Mouse (Mus musculus) adrenal gland, adult (tissue): ENCODE measurements at regions not wholly inside any gene's neighbourhood (a gene's known extent, or its start where the extent isn't known, plus 50 kb on each side); places are given as distances from the start of the nearest gene placed in this dataset.

Source experiments
- DNase-seq, 2 experiments: peaks; one replicate each; pipeline ENCODE4 v3.0.0; 2022 to 2023; ENCODE audit warnings: low spot score in 1 of 2; ENCODE audit not compliant: inconsistent age in 2 of 2

DNA sequence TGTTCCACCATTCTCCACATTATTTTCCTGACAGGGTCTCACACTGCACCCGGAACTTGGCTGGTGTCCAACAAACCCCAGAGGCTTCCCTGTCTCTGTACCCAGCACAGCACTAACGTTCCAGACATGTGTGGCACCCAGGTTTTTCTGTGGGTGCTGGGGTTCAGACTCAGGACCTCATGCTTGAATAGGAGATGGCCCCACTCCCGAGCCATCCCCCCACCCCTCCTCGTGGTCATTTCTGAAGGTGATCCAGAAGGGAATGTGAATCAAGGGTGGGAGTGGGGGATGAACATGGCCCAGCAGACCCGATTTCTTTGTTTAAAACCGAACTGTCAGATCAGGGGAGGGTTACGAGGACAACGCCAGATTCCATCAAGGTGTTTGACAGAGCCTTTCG lies 245.6 kb downstream of the Tbc1d1 start:
- DNase-seq: no peak

GRCm38 (mm10) chr5:64403077-64403981 lies 247.2 kb downstream of the Tbc1d1 start:
- no peak for DNase-seq

DNA sequence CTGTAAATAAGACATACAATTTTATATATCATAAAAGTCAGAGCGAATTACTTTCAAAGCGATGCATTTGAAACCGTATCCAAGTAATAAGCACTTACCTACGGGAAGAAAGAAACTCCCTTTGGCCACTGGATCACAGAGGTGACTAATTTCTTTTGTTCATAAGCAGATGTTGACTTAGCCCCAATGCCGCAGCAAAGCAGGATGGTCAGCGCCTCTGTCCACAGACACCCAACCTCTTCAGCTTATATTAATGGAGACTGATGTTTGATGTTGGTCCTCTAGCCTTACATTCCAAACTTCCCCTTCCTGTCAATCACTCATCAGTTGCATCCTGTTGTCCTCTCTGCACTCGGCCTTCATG lies 247.9 kb downstream of the Tbc1d1 start:
- DNase-seq: no peak

DNA sequence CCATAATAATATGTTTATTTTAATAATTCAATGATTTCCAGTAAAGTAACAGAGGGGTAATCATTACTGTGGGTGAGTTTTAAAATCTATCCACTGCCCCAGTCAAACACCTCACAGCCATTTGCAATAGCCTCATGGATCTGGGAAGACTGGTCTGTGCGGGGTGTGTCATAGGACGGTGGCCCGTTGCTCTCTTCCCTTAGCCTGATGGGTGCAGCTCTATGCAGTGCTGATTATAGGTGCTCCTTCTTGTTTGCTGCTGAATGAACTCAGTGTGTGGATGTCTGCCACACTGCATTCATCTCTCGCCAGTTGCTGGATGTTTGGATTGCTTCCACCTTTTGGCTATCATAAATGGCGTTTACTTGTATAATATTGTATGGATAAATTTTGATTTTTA lies 248.4 kb downstream of the Tbc1d1 start:
- DNase-seq: no peak

DNA sequence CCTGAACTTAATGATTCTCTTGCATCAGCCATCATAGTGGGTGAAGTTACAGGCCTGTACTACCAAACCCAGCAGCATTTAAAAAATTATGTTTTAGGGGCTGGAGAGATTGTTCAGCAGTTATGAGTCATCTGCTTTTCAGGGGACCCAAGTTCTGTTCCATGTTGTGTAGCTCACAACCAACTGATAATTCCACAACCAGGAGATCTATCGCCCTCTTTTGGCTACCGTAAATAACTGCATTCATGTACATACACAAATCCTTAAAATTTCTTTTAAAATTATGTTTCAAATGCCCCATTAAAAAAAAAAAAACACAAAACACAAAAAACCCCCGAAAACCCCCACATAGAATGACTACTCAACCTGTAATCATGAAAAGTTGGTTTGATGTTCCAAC lies 252.8 kb downstream of the Tbc1d1 start:
- no peak for DNase-seq

DNA sequence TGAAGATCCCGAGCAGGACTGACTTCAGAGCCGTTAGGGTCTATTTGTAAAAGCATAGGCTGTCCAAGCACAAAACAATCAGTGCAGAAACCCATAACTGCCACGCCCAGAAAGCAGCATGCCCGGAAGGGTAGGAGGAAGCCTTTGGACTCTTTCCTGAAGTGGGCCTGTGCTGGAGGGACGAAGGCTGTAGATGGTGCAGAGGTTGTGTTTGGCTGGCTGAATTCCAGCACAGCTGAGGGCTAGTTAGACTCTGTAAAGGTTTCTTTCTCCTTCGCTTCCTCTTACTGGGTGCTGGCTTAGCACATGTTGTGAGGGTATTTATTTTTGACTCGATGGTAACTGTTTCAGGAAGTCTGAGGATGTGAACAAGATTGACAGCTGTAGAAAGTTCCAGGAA lies 254.5 kb downstream of the Tbc1d1 start:
- no peak for DNase-seq

- no peak for DNase-seq
Observed at GRCm38 (mm10) chr5:64414519-64414918, 258.4 kb downstream of the Tbc1d1 start.

GRCm38 (mm10) chr5:64419395-64419794 lies 263.3 kb downstream of the Tbc1d1 start:
- no peak for DNase-seq

- DNase-seq: no peak
Observed at GRCm38 (mm10) chr5:64422787-64423587, 266.9 kb downstream of the Tbc1d1 start.

DNA sequence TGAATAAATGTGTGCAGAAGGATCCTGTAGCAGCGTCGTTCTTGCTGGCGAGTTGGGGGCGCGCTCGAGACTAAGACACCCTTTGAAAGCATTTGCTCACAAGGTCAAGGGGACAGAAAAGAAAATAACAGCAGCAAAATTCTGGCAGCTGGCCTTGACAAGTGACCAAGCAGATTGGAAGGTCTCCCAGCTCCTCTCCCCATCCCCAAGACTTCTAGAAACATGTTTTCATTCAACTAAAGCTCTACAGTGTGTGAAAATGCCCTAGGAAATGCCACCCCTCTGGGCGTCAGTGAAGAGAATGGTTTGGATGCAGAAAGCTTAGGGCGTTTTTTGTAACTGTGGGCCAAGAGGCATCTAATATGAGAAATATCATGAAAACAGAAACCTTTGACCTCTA lies 272.7 kb downstream of the Tbc1d1 start:
- DNase-seq: peak; percentile 39 to 65

GRCm38 (mm10) chr5:64430501-64430900 lies 274.4 kb downstream of the Tbc1d1 start:
- DNase-seq: no peak

- DNase-seq: no peak
Observed at GRCm38 (mm10) chr5:64431624-64432023, 275.5 kb downstream of the Tbc1d1 start.

- DNase-seq: no peak
Observed at GRCm38 (mm10) chr5:64433786-64434185, 277.7 kb downstream of the Tbc1d1 start.

- no peak for DNase-seq
Observed at GRCm38 (mm10) chr5:64435491-64435890, 279.4 kb downstream of the Tbc1d1 start.

DNA sequence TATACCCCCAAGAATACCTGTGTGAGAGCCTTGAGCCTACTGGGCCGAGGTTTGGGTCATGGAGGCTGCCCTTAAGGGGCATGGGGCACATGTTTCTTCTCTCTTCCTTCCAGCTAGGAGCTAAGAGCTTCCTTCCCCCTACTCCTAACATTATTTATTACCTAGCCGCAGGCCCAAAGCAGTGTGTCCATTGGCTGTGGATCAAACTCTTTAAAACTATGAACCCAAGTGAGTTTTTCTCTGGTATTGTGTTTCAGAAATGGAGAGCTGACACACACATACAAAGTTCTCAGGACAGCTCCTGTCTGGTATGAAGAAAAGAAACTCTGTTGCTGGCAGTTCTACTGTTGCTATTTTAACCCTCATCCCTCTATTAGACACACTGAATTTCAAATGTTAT lies 279.9 kb downstream of the Tbc1d1 start:
- no peak for DNase-seq

- no peak for DNase-seq
Observed at GRCm38 (mm10) chr5:64437720-64438119, 281.6 kb downstream of the Tbc1d1 start.

GRCm38 (mm10) chr5:64438446-64439134 lies 282.5 kb downstream of the Tbc1d1 start:
- DNase-seq: peak; percentile 36 to 55

- DNase-seq: no peak
Observed at GRCm38 (mm10) chr5:64447847-64448246, 291.7 kb downstream of the Tbc1d1 start.

- no peak for DNase-seq
Observed at GRCm38 (mm10) chr5:64452668-64453334, 296.7 kb downstream of the Tbc1d1 start.

DNA sequence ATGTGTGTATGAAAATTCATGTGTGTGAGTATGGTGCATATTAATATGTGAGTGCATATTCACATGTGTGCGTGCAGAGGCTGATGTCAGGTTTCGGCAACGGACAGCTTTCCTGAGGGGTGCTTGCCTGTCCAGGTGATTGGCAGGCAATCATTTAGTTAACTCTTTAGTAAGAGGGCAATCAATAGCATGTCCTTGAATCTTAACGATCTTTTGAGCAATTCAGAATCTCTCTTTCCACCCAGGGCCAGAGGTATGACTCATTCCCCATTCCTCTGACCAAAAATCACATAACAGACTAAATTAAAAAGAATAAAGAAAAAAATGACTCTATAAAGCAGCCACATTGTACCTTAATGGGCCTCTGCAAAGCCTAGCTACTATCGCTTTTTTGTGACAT lies 303.7 kb downstream of the Tbc1d1 start:
- peak in 1 of 2 experiments; percentile 60 for DNase-seq

DNA sequence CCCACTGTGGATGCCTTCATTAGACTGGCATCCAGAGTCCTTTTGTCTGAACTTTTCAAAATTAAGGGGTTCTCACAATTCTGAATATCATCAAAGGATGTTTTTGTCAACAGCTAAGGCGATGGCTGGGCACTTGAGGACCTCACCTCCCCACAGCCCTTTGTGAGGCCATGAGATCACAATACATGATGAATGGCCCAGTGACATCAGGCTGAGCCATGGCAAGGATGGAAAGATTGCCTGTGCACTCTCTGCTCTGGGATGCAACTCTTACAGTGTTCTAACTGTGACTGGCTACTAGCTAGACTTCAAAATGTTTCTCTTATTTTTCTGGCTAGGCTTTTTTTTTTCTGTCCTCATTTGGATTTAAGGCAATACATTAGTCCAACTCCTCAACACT lies 304.8 kb downstream of the Tbc1d1 start:
- DNase-seq: peak in 1 of 2 experiments; percentile 65
